Mouse (Mus musculus) adrenal gland, postnatal 36 days (tissue): ENCODE data around the gene Sox13. TPM values are rescaled to one million over a fixed set of nuclear protein-coding genes. Genes with fewer than 3 reads are reported as not detected.

Experiments used
- DNase-seq, 2 experiments: peaks; one replicate each; pipeline ENCODE4 v3.0.0; 2021; ENCODE audit warnings: mixed read lengths in 1 of 2
- total RNA-seq, 2 experiments: library from RNA; stranded (reverse); gene quantifications; 2 replicates each; pipeline ENCODE4 v1.2.3; 2021

Sox13 gene
- total RNA-seq, 2 experiments from 2014 or later = 12.6 to 17.5 TPM

GRCm38 (mm10) chr1:133400014-133400725 lies 24.0 kb downstream of the Sox13 start:
- no peak for DNase-seq

GRCm38 (mm10) chr1:133397483-133398237 lies 26.5 kb downstream of the Sox13 start:
- DNase-seq = no peak

GRCm38 (mm10) chr1:133397094-133397482 lies 27.1 kb downstream of the Sox13 start:
- no peak for DNase-seq

GRCm38 (mm10) chr1:133396693-133397092 lies 27.5 kb downstream of the Sox13 start:
- no peak for DNase-seq

- no peak for DNase-seq
Measured at GRCm38 (mm10) chr1:133394702-133395101, 29.5 kb downstream of the Sox13 start.

GRCm38 (mm10) chr1:133387539-133388268 lies 36.5 kb downstream of the Sox13 start:
- DNase-seq = no peak

- no peak for DNase-seq
Measured at GRCm38 (mm10) chr1:133386209-133386608, 38.0 kb downstream of the Sox13 start.

- DNase-seq = peak; percentile 67 to 81
Measured at GRCm38 (mm10) chr1:133385506-133385905, 38.7 kb downstream of the Sox13 start.

GRCm38 (mm10) chr1:133383157-133383783 lies 40.9 kb downstream of the Sox13 start:
- no peak for DNase-seq

- no peak for DNase-seq
Measured at GRCm38 (mm10) chr1:133382552-133383155, 41.5 kb downstream of the Sox13 start.

- peak; percentile 46 to 70 for DNase-seq
Measured at GRCm38 (mm10) chr1:133382008-133382407, 42.2 kb downstream of the Sox13 start.

GRCm38 (mm10) chr1:133380347-133381065 lies 43.7 kb downstream of the Sox13 start:
- DNase-seq = peak in 1 of 2 experiments; percentile 53

- no peak for DNase-seq
Measured at GRCm38 (mm10) chr1:133379986-133380320, 44.2 kb downstream of the Sox13 start.

GRCm38 (mm10) chr1:133379254-133379985 lies 44.8 kb downstream of the Sox13 start:
- DNase-seq = no peak

- no peak for DNase-seq
Measured at GRCm38 (mm10) chr1:133377547-133377946, 46.6 kb downstream of the Sox13 start.

- no peak for DNase-seq
Measured at GRCm38 (mm10) chr1:133375696-133376346, 48.4 kb downstream of the Sox13 start.

GRCm38 (mm10) chr1:133372113-133372512 lies 52.1 kb downstream of the Sox13 start:
- DNase-seq = peak; percentile 68 to 74

GRCm38 (mm10) chr1:133371431-133371830 lies 52.7 kb downstream of the Sox13 start:
- peak in 1 of 2 experiments; percentile 27 for DNase-seq

GRCm38 (mm10) chr1:133370352-133370751 lies 53.8 kb downstream of the Sox13 start:
- DNase-seq = no peak

- peak; percentile 34 to 48 for DNase-seq
Measured at GRCm38 (mm10) chr1:133368644-133369043, 55.5 kb downstream of the Sox13 start.
